Mouse (Mus musculus) liver, postnatal 0 days (tissue): ENCODE measurements around the gene Cyp1a1.

Source experiments
- CTCF ChIP-seq: sonication (generic); IDR thresholded peaks from 2 replicates; pipeline ENCODE4 v1.5.1; 2016; ENCODE audit warnings: antibody characterized with exemption, low read depth
- EP300 ChIP-seq: IDR thresholded peaks from 2 replicates; pipeline ENCODE4 v1.6.1; 2016; ENCODE audit warnings: antibody characterized with exemption, low read depth, mild to moderate bottlenecking

DNA sequence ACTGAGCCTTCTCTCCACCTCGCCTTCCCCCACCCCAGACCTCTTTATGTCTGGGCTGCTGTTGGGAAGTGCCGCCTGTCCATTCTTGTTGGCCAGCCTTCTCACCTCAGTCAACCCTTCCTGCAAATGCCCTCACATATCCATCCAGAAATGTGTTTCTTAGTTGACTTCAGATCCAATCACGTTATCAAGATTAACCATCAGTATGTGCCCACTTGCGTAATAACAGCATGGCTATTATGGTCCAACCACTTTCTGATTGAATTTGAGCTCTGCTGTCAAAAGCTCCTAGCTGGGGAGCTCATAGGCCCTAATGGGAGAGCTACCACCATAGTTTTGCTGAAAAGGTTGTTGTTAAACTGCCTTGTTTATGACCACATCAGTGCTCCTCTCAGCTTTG is 16.7 kb upstream of the Cyp1a1 start:
- TF ChIP-seq CTCF, result no peak
- TF ChIP-seq EP300, result no peak
